Mouse (Mus musculus) small intestine, adult 2 months (tissue): Measurements from ENCODE around the gene Elane. TPM values are rescaled to one million over a fixed set of nuclear protein-coding genes. Genes with fewer than 3 reads are reported as not detected.

Experiments used
- H3K27ac ChIP-seq: fragments of 200-500 bp; 2 replicates; pipeline ENCODE4 v1.5.1; 2012; ENCODE audit warnings: low read depth, low read length, control low read depth, inconsistent platforms; ENCODE audit not compliant: insufficient read depth
- H3K27me3 ChIP-seq: fragments of 200-500 bp; 2 replicates; pipeline ENCODE4 v1.6.1; 2012; ENCODE audit warnings: mild to moderate bottlenecking, moderate library complexity, low read length, inconsistent platforms; ENCODE audit not compliant: control insufficient read depth, insufficient read depth
- H3K36me3 ChIP-seq: fragments of 200-500 bp; 2 replicates; pipeline ENCODE4 v1.6.1; 2012; ENCODE audit warnings: mild to moderate bottlenecking, low read length, control low read depth, inconsistent platforms; ENCODE audit not compliant: control insufficient read depth, insufficient read depth
- H3K4me1 ChIP-seq: fragments of 200-500 bp; 2 replicates; pipeline ENCODE4 v1.6.1; 2012; ENCODE audit warnings: low read length, inconsistent platforms, mixed read lengths; ENCODE audit not compliant: control insufficient read depth, insufficient read depth, insufficient read length
- H3K4me3 ChIP-seq: fragments of 200-500 bp; 2 replicates; pipeline ENCODE4 v1.5.1; 2012; ENCODE audit warnings: low read depth, mild to moderate bottlenecking, control low read depth, inconsistent platforms, low read length, moderate library complexity
- CTCF ChIP-seq: fragments of 200-500 bp; IDR thresholded peaks from 2 replicates; pipeline ENCODE4 v1.5.1; 2012; ENCODE audit warnings: low read depth, mild to moderate bottlenecking, control low read depth, inconsistent platforms, low read length, moderate library complexity, mixed read lengths; ENCODE audit not compliant: insufficient replicate concordance, insufficient read length; ENCODE audit errors: extremely low read depth
- POLR2A ChIP-seq: fragments of 200-500 bp; IDR thresholded peaks from 2 replicates; pipeline ENCODE4 v1.6.1; 2012; ENCODE audit warnings: low read depth, mild to moderate bottlenecking, control low read depth, inconsistent platforms, low read length, moderate library complexity
- WGBS: fragments of 180-500 bp; shearing (Covaris S2); methylation state at CpG from one replicate; pipeline ENCODE4 v1.1.7; 2018; 5-methylcytosine and 5-hydroxymethylcytosine counted together
- polyA plus RNA-seq: library from polyadenylated mRNA; depleted of rRNA; stranded (reverse); fragments of >200 nt; gene quantifications from 2 replicates; pipeline ENCODE4 v1.2.3, GENCODE M21; 2012

Elane gene
- polyA plus RNA-seq, 1 experiment = not detected

GRCm38 (mm10) chr10:79921572-79921971 lies 35.5 kb downstream of the Elane start:
- 23% methylated on average over 34 of the region's 34 CpGs for WGBS
- TF ChIP-seq POLR2A = no peak
- no peak for TF ChIP-seq CTCF
- Histone ChIP-seq H3K4me1 (peaks cover 20% of the 10 kb centered on the region), H3K27me3 (peaks cover 12% of the 10 kb centered on the region; the same call in 1 of the 2 replicates), H3K4me3 (0 out of 2 replicates have a peak overlapping the region, but pooled peaks have one; percentile 35), H3K27ac (no peak overlapping the region), H3K36me3 (no peaks in the 10 kb centered on the region)

GRCm38 (mm10) chr10:79924998-79925784 lies 39.1 kb downstream of the Elane start:
- Histone ChIP-seq H3K4me3 (no peak overlapping the region), H3K27me3 (peaks cover 18% of the 10 kb centered on the region), H3K4me1 (peaks cover 16% of the 10 kb centered on the region), H3K36me3 (no peaks in the 10 kb centered on the region), H3K27ac (peak overlapping the region; percentile 74)
- 14% methylated on average over 29 of the region's 29 CpGs for WGBS
- TF ChIP-seq POLR2A = no peak
- TF ChIP-seq CTCF = peak; percentile 100

- WGBS = 2% methylated on average over 15 of the region's 15 CpGs
- H3K27me3 ChIP-seq = peaks cover 15% of the 10 kb centered on the region
- H3K27ac ChIP-seq = peak overlapping the region; percentile 74
- peak overlapping the region; percentile 83 for H3K4me3 ChIP-seq
- H3K4me1 ChIP-seq = peaks cover 14% of the 10 kb centered on the region
- no peaks in the 10 kb centered on the region for H3K36me3 ChIP-seq
- TF ChIP-seq CTCF (no peak), POLR2A (no peak)
These were observed 39.9 kb downstream of the Elane start for GRCm38 (mm10) chr10:79925785-79926490.

DNA sequence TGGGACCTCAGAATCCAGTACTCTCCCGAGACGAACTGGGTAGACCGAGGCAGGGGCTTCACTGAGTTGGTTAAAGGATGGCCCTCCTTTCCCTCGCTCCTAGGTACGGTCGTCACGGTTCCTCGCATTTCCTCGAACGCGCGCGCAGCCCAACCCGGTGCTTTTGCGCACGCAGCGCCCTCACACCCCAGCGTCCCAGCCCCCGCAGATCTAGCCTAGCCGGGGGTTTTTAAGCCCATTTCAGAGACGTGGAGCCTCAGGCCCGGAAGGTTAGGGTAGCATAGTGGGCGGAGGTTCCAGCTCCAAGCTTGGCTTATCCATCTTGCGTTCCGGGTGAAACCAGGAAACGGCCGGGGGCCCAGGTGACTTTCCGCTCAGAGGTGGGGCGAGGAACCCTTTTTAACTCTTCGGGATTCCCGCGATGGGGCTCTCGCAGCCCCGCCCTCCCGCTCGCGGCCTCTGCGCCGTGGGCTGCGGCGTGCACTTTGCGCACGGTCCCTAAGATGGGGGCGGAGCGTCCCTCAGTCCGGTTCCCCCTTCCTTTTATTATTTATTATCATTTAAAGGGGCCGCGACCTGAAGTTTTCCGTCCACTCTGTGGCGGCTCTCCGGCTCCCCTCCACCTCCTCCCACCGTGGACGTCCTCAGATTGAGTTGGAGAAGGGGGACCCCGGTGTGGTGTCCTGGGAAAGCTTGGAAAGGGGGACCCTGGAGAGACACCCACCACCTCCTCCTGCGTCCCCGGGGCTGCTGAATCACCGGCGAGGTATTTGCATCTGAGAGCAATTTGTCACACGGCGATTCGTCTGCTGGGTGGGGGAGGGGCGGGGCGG lies 40.7 kb downstream of the Elane start, which contains the start of gene Arid3a:
TSS of gene Arid3a (plus strand) at position 553 of the 833 bp plus-strand sequence.
- peak within 1 kb of the TSS; percentile 83 for H3K4me3 ChIP-seq
- peaks cover 8% of the 10 kb centered on the region for H3K4me1 ChIP-seq
- no peak for TF ChIP-seq CTCF
- peak; percentile 22; the same call in 1 of the 2 replicates for TF ChIP-seq POLR2A
- WGBS = under 1% methylated on average over 63 of the region's 63 CpGs
- H3K27me3 ChIP-seq = peaks cover 8% of the 10 kb centered on the region
- no peaks in the 10 kb centered on the region for H3K36me3 ChIP-seq
- peak within 1 kb of the TSS; percentile 77 for H3K27ac ChIP-seq

- H3K4me1 ChIP-seq = peaks cover 10% of the 10 kb centered on the region
- H3K27ac ChIP-seq = peak overlapping the region; percentile 60
- H3K27me3 ChIP-seq = peaks cover 6% of the 10 kb centered on the region
- under 1% methylated on average over 54 of the region's 54 CpGs for WGBS
- TF ChIP-seq CTCF (no peak), POLR2A (no peak)
- H3K4me3 ChIP-seq = peak overlapping the region; percentile 83
- 0 out of 2 replicates have a peak, but pooled peaks cover 2% of the 10 kb centered on the region for H3K36me3 ChIP-seq
These were observed 41.4 kb downstream of the Elane start for GRCm38 (mm10) chr10:79927324-79928029.

DNA sequence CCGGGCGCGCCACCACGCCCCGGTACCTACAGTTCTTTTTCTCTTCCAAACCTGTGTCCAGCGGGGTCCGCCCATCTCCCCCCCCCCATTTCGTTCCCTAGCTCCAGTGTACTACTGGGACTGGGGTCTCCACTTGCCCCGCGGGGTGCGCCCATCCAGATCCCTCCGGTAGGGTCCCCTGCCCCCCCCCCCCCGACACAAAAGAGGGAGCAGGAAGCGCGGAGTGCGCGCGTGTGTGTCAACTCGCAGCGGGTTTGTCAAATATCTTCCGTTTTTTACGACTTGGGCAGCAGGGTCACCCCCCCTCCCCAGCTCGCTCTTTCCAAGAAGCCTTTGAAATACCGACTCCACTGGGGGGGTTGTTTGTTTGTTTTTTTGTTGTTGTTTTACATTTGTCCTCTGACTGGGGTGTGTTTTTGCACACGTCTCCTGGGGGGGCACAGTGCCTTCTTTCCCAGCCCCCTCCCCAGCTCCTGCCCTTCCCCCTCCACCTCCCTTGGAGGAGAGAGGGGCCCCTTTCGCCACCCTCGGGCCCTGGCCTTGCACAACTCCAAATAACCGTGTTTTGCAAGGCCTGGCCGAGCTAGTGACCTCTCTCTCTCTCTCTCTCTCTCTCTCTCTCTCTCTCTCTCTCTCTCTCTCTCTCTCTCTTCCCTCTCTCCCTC lies 42.1 kb downstream of the Elane start:
- Histone ChIP-seq H3K27ac (peak overlapping the region; percentile 60), H3K4me3 (peak overlapping the region; percentile 83), H3K36me3 (0 out of 2 replicates have a peak, but pooled peaks cover 2% of the 10 kb centered on the region), H3K4me1 (peaks cover 15% of the 10 kb centered on the region), H3K27me3 (peaks cover 6% of the 10 kb centered on the region)
- TF ChIP-seq CTCF = no peak
- no peak for TF ChIP-seq POLR2A
- 3% methylated on average over 29 of the region's 29 CpGs for WGBS
